Mouse (Mus musculus) ovary, postnatal 14 days (tissue): ENCODE measurements around the gene Scfd2.

Source experiments
- DNase-seq: peaks from one replicate; pipeline ENCODE4 v3.0.0; 2022; ENCODE audit warnings: low spot score

Scfd2 gene

GRCm38 (mm10) chr5:74240926-74241680, 290.5 kb downstream of the Scfd2 start:
- no peak for DNase-seq

- no peak for DNase-seq
These were observed 291.3 kb downstream of the Scfd2 start for GRCm38 (mm10) chr5:74240298-74240697.

- DNase-seq, result no peak
These were observed 292.2 kb downstream of the Scfd2 start for GRCm38 (mm10) chr5:74239369-74239768.

GRCm38 (mm10) chr5:74233808-74234207, 297.8 kb downstream of the Scfd2 start:
- DNase-seq, result no peak

GRCm38 (mm10) chr5:74230525-74230924, 301.0 kb downstream of the Scfd2 start:
- no peak for DNase-seq

- no peak for DNase-seq
These were observed 301.7 kb downstream of the Scfd2 start for GRCm38 (mm10) chr5:74229775-74230413.

GRCm38 (mm10) chr5:74228938-74229337, 302.6 kb downstream of the Scfd2 start:
- DNase-seq, result no peak

- no peak for DNase-seq
These were observed 304.2 kb downstream of the Scfd2 start for GRCm38 (mm10) chr5:74227352-74227751.

GRCm38 (mm10) chr5:74226183-74226582, 305.4 kb downstream of the Scfd2 start:
- DNase-seq, result no peak

GRCm38 (mm10) chr5:74224480-74224879, 307.1 kb downstream of the Scfd2 start:
- DNase-seq, result no peak

- no peak for DNase-seq
These were observed 308.9 kb downstream of the Scfd2 start for GRCm38 (mm10) chr5:74222626-74223025.

- no peak for DNase-seq
These were observed 313.0 kb downstream of the Scfd2 start for GRCm38 (mm10) chr5:74218524-74218923.

- no peak for DNase-seq
These were observed 316.4 kb downstream of the Scfd2 start for GRCm38 (mm10) chr5:74215125-74215524.

GRCm38 (mm10) chr5:74214501-74215110, 317.0 kb downstream of the Scfd2 start:
- no peak for DNase-seq

- no peak for DNase-seq
These were observed 320.2 kb downstream of the Scfd2 start for GRCm38 (mm10) chr5:74211346-74211745.

- DNase-seq, result no peak
These were observed 321.9 kb downstream of the Scfd2 start for GRCm38 (mm10) chr5:74209640-74210039.

- DNase-seq, result no peak
These were observed 323.1 kb downstream of the Scfd2 start for GRCm38 (mm10) chr5:74208438-74208837.

GRCm38 (mm10) chr5:74207209-74207608, 324.4 kb downstream of the Scfd2 start:
- no peak for DNase-seq

GRCm38 (mm10) chr5:74206649-74207048, 324.9 kb downstream of the Scfd2 start:
- no peak for DNase-seq

- DNase-seq, result no peak
These were observed 325.5 kb downstream of the Scfd2 start for GRCm38 (mm10) chr5:74206038-74206437.

- no peak for DNase-seq
These were observed 326.1 kb downstream of the Scfd2 start for GRCm38 (mm10) chr5:74205509-74205908.

- DNase-seq, result no peak
These were observed 327.1 kb downstream of the Scfd2 start for GRCm38 (mm10) chr5:74204465-74204864.

- no peak for DNase-seq
These were observed 329.0 kb downstream of the Scfd2 start for GRCm38 (mm10) chr5:74202515-74202914.
